Mouse (Mus musculus) ES-E14 (cell line): ENCODE measurements around the gene H6pd. TPM values are rescaled to one million over a fixed set of nuclear protein-coding genes. Genes with fewer than 3 reads are reported as not detected.

ENCODE experiments used
- DNase-seq: peaks from one replicate; pipeline ENCODE4 v3.0.0-alpha.2; 2013; ENCODE audit warnings: low read depth, low spot score
- H3K27ac ChIP-seq: 2 replicates; pipeline ENCODE4 v1.5.1; 2012; ENCODE audit warnings: low read depth, mild to moderate bottlenecking, low read length, moderate library complexity, mixed read lengths; ENCODE audit not compliant: poor library complexity, insufficient read depth, severe bottlenecking
- H3K36me3 ChIP-seq: 2 replicates; pipeline ENCODE4 v1.6.1; 2012; ENCODE audit warnings: mild to moderate bottlenecking, low read length, moderate library complexity, mixed read lengths; ENCODE audit not compliant: control insufficient read depth, poor library complexity, insufficient read depth, severe bottlenecking
- H3K4me1 ChIP-seq, 2 experiments: fragments of 150-350 bp in 1 of 2; sonication (generic) in 1 of 2; 2 replicates each; pipeline ENCODE4 v1.6.1; 2012; ENCODE audit warnings: low read length in 2 of 2, mild to moderate bottlenecking in 1 of 2, mixed read lengths in 1 of 2; ENCODE audit not compliant: control insufficient read depth in 2 of 2, insufficient read depth in 2 of 2, poor library complexity in 1 of 2
- H3K4me3 ChIP-seq, 2 experiments: fragments of 150-350 bp in 1 of 2; sonication (generic) in 1 of 2; 2 replicates each; pipeline ENCODE4 v1.5.1; 2012; ENCODE audit warnings: low read length in 2 of 2, low read depth in 1 of 2, mild to moderate bottlenecking in 1 of 2, mixed read lengths in 1 of 2; ENCODE audit not compliant: insufficient read depth in 1 of 2, poor library complexity in 1 of 2, severe bottlenecking in 1 of 2
- H3K9ac ChIP-seq: 2 replicates; pipeline ENCODE4 v1.6.1; 2012; ENCODE audit warnings: low read depth, mild to moderate bottlenecking, low read length, mixed read lengths; ENCODE audit not compliant: poor library complexity, insufficient read depth, severe bottlenecking
- H3K9me3 ChIP-seq: fragments of 150-350 bp; sonication (generic); 2 replicates; pipeline ENCODE4 v1.6.1; 2012; ENCODE audit warnings: low read depth, mild to moderate bottlenecking, low read length; ENCODE audit not compliant: control insufficient read depth, insufficient read depth
- CHD2 ChIP-seq: IDR thresholded peaks from 2 replicates; pipeline ENCODE4 v1.6.1; 2014; ENCODE audit warnings: mild to moderate bottlenecking, low read depth, low read length, inconsistent platforms
- HCFC1 ChIP-seq: IDR thresholded peaks from 2 replicates; pipeline ENCODE4 v1.6.1; 2012; ENCODE audit warnings: low read length, inconsistent platforms, borderline replicate concordance; ENCODE audit not compliant: insufficient read depth
- MAFK ChIP-seq: IDR thresholded peaks from 2 replicates; pipeline ENCODE4 v1.6.1; 2014; ENCODE audit warnings: mild to moderate bottlenecking, low read depth, low read length, inconsistent platforms; ENCODE audit not compliant: insufficient read depth
- ZC3H11A ChIP-seq: IDR thresholded peaks from 2 replicates; pipeline ENCODE4 v1.6.1; 2012; ENCODE audit warnings: low read depth, mild to moderate bottlenecking, inconsistent platforms, low read length, borderline replicate concordance
- ZNF384 ChIP-seq: IDR thresholded peaks from 2 replicates; pipeline ENCODE4 v1.6.1; 2012; ENCODE audit warnings: low read depth, low read length, inconsistent platforms
- in situ Hi-C, 2 experiments: fragments of 600-800 bp; cut with MboI; formaldehyde crosslinking; loops; one replicate each; pipeline ENCODE4 v1.15.1; 2025; ENCODE audit warnings: low sequenced_read_pairs in 2 of 2, inconsistent platforms in 1 of 2; ENCODE audit not compliant: unreplicated experiment in 2 of 2
- total RNA-seq: library from RNA; depleted of rRNA; stranded (reverse); fragments of 300-350 nt; gene quantifications from 2 replicates; pipeline ENCODE4 v1.2.3, GENCODE M21; 2012; rRNA removed

H6pd gene
- total RNA-seq, 1 experiment: 17.6 TPM

GRCm38 (mm10) chr4:149933519-149934245 is 75.1 kb downstream of the H6pd start:
- H3K4me1 ChIP-seq: peaks cover 15 to 18% of the 10 kb centered on the region in 2 experiments
- no peak for DNase-seq
- no peak overlapping the region for H3K9ac ChIP-seq
- in situ Hi-C loops: no loop called here
- H3K27ac ChIP-seq: no peak overlapping the region
- H3K36me3 ChIP-seq: no peaks in the 10 kb centered on the region
- TF ChIP-seq HCFC1: no peak
- TF ChIP-seq MAFK: no peak
- TF ChIP-seq ZC3H11A: no peak
- TF ChIP-seq ZNF384: no peak
- no peak for TF ChIP-seq CHD2
- no peak overlapping the region for H3K4me3 ChIP-seq
- H3K9me3 ChIP-seq: no peaks in the 10 kb centered on the region

GRCm38 (mm10) chr4:149933025-149933424 is 75.8 kb downstream of the H6pd start:
- in situ Hi-C loops: no loop called here
- no peaks in the 10 kb centered on the region for H3K9me3 ChIP-seq
- TF ChIP-seq ZNF384: no peak
- TF ChIP-seq HCFC1: no peak
- no peak overlapping the region for H3K27ac ChIP-seq
- no peaks in the 10 kb centered on the region for H3K36me3 ChIP-seq
- H3K4me3 ChIP-seq: no peak overlapping the region
- H3K9ac ChIP-seq: no peak overlapping the region
- H3K4me1 ChIP-seq: peaks cover 11 to 14% of the 10 kb centered on the region in 2 experiments
- DNase-seq: no peak

- TF ChIP-seq CHD2 (no peak), ZNF384 (no peak), MAFK (no peak), ZC3H11A (no peak), HCFC1 (no peak)
- Histone ChIP-seq H3K4me3 (no peak overlapping the region), H3K9me3 (no peaks in the 10 kb centered on the region), H3K36me3 (no peaks in the 10 kb centered on the region), H3K27ac (no peak overlapping the region), H3K4me1 (peaks cover 5 to 7% of the 10 kb centered on the region in 2 experiments), H3K9ac (no peak overlapping the region)
- DNase-seq: no peak
- in situ Hi-C loops: no loop called here
Observed at GRCm38 (mm10) chr4:149932108-149932815, 76.6 kb downstream of the H6pd start.

GRCm38 (mm10) chr4:149930755-149931154 is 78.1 kb downstream of the H6pd start:
- TF ChIP-seq CHD2 (no peak), HCFC1 (no peak), ZNF384 (no peak), ZC3H11A (no peak), MAFK (no peak)
- in situ Hi-C loops: no loop called here
- H3K4me3 ChIP-seq: no peak overlapping the region
- DNase-seq: no peak
- no peaks in the 10 kb centered on the region for H3K36me3 ChIP-seq
- H3K9ac ChIP-seq: no peak overlapping the region
- no peaks in the 10 kb centered on the region for H3K9me3 ChIP-seq
- H3K4me1 ChIP-seq: no peaks in the 10 kb centered on the region
- no peak overlapping the region for H3K27ac ChIP-seq

Other genes starting within 250 kb of the H6pd start
- gene Slc25a33, start 234.7 kb downstream of the H6pd start, total RNA-seq: 11.5 and 12.2 TPM in 2 replicates
- gene Spsb1, start 54.0 kb downstream of the H6pd start, total RNA-seq: 11.2 and 12.0 TPM in 2 replicates
- 0.58 and 0.71 TPM in 2 replicates for gene Gpr157, start 78.3 kb upstream of the H6pd start, total RNA-seq
- 2.4 and 3.2 TPM in 2 replicates for gene Slc2a5, start 110.3 kb upstream of the H6pd start, total RNA-seq
- 2.5 and 2.6 TPM in 2 replicates for gene Slc2a7, start 139.9 kb upstream of the H6pd start, total RNA-seq
- 0.18 and 0.21 TPM in 2 replicates for gene Car6, start 192.3 kb upstream of the H6pd start, total RNA-seq
- gene Eno1, start 227.7 kb upstream of the H6pd start, total RNA-seq: 824 and 994 TPM in 2 replicates